Mouse (Mus musculus): ENCODE measurements around the gene Hspa8.

DNA sequence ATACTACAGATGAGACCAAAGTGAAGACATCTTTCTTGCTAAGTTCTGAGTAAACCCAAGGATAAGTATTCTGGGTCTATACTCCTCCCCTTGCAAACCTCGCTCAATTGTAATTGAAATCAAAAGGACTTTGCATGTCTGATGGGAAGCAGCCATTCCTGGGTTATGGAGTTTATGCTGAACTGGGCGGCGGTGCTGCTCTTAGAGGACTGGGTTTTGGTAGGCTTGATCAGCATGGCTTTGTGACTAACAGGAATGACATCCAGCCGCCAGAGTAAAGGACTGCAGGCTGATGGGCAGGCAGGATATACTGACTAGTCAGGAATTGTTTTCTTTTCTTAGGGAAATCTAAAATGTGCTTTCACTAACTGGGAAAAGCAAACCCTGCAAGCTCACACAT, 32.8 kb upstream of the Hspa8 start:
- TF ChIP-seq ZNF384 (IDR thresholded peaks at IDR 0.05; ENCODE audit: low read depth, low read length) (no peak), ZC3H11A (IDR thresholded peaks at IDR 0.05; ENCODE audit: borderline replicate concordance, low read depth, low read length) (no peak), CHD2 (IDR thresholded peaks at IDR 0.05; ENCODE audit: low read depth, low read length) (no peak), MAFK (IDR thresholded peaks at IDR 0.05; ENCODE audit: insufficient read depth, low read depth, low read length) (no peak), HCFC1 (IDR thresholded peaks at IDR 0.05; ENCODE audit: borderline replicate concordance, insufficient read depth, low read length) (no peak)
